Mouse (Mus musculus): Measurements from ENCODE around the gene Fut2. TPM values are rescaled to one million over a fixed set of nuclear protein-coding genes. Genes with fewer than 3 reads are reported as not detected.

Fut2 gene
- total RNA-seq, 2 experiments from 2014 or later, result 0.11 TPM; not detected in 1

GRCm38 (mm10) chr7:45638623-45639401 lies 27.4 kb downstream of the Fut2 start:
- peak; percentile 91 for DNase-seq

DNA sequence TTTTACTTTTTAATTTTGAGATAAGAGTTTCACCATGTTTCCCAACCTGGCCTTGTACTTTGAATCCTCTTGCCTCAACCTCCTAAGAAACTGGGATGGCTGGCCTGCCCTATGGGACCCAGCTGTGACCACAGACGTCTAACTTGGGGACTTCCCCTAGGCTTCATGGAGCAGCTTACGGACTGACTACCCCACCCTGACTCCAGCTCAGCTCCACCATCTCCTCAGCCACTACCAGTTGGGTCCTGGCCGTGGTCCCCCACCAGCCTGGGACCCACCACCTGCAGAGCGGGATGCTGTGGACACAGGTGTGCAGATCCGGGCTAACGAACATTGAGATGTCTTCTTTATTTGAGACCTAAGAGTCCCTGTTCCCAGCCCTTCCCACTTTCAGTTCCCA lies 28.5 kb downstream of the Fut2 start:
- no peak for DNase-seq

- no peak for DNase-seq
Measured at GRCm38 (mm10) chr7:45635711-45636688, 30.2 kb downstream of the Fut2 start.

DNA sequence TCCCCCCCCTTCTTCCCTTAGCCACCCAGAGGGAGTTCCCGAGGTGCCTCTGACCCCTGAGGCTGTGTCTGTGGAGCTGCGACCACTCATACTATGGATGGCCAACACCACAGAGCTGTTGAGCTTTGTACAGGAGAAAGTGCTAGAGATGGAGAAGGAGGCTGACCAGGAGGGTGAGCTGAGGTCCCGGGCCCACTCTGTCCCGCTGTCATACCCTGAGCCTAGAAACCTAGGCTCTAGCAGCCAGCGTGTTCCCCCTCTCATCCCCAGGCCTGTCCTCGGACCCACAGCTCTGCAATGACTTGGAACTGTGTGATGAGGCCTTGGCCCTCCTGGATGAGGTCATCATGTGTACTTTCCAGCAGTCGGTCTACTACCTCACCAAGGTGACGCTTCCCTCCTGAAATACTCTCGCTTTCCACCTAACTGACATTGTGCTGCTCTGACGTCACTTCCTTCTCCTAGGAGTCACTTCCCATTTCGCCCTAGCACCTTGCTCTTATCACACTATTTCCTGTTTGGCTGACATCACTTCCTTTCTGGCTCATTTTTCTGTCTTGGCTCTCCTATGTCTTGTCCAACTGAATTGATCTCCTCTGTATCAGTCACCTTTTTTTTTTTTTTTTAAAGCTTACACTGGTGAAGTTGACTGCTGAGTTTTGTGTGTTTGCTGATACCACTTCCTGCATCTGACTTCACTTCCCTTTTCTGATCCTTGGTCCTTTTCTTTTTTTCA lies 31.1 kb downstream of the Fut2 start:
- no peak for DNase-seq

DNA sequence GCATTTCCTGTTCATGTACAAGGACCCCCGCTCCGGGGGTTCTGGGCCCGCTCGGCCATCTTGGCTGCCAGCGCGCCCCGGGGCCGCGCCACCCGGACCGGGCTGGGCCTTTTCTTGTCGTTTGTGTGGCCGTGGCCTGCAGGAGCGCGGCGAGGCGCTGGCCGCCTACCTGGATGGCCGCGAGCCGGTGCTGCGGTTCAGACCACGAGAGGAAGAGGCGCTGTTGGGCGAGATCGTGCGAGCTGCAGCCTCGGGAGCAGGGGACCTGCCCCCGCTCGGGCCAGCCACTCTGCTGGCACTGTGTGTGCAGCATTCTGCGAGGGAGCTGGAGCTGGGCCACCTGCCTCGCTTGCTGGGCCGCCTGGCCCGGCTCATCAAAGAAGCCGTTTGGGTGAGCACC lies 33.7 kb downstream of the Fut2 start:
- DNase-seq, result no peak

- no peak for DNase-seq
Measured at GRCm38 (mm10) chr7:45630064-45630907, 35.9 kb downstream of the Fut2 start.

GRCm38 (mm10) chr7:45628364-45629294 lies 37.6 kb downstream of the Fut2 start:
- DNase-seq, result peak; percentile 96

GRCm38 (mm10) chr7:45627261-45627660 lies 38.9 kb downstream of the Fut2 start, which contains the start of gene Rasip1:
Gene Rasip1 (plus strand): TSS chr7:45627488.
- DNase-seq, result no peak

- DNase-seq, result no peak
Measured at GRCm38 (mm10) chr7:45626571-45627076, 39.6 kb downstream of the Fut2 start.

DNA sequence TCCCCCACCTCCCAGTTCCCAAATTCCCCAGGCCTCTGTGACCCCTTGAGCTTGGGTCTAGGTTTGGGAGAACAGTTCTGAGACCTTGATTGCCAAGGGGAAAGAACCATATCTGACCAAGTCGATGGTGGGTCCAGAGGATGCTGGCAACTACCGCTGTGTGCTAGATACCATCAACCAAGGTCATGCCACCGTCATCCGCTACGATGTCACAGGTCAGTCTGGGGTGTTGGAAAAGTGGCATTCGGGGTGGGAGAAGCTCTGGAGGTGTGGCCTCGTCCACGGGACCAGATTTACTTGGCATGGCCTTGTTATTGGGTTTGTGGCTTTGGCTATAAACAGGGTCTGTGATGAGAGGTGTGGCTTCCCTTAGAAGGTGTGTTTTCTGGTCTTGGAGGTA lies 40.7 kb downstream of the Fut2 start:
- no peak for DNase-seq

GRCm38 (mm10) chr7:45624718-45625117 lies 41.5 kb downstream of the Fut2 start:
- DNase-seq, result no peak

- no peak for DNase-seq
Measured at GRCm38 (mm10) chr7:45623507-45623906, 42.7 kb downstream of the Fut2 start.

- DNase-seq, result no peak
Measured at GRCm38 (mm10) chr7:45621443-45621842, 44.8 kb downstream of the Fut2 start, which contains the start of gene Izumo1. Gene Izumo1 (plus strand): TSS chr7:45621811.

GRCm38 (mm10) chr7:45619592-45619991 lies 46.6 kb downstream of the Fut2 start:
- no peak for DNase-seq

- no peak for DNase-seq
Measured at GRCm38 (mm10) chr7:45618316-45618715, 47.9 kb downstream of the Fut2 start.

DNA sequence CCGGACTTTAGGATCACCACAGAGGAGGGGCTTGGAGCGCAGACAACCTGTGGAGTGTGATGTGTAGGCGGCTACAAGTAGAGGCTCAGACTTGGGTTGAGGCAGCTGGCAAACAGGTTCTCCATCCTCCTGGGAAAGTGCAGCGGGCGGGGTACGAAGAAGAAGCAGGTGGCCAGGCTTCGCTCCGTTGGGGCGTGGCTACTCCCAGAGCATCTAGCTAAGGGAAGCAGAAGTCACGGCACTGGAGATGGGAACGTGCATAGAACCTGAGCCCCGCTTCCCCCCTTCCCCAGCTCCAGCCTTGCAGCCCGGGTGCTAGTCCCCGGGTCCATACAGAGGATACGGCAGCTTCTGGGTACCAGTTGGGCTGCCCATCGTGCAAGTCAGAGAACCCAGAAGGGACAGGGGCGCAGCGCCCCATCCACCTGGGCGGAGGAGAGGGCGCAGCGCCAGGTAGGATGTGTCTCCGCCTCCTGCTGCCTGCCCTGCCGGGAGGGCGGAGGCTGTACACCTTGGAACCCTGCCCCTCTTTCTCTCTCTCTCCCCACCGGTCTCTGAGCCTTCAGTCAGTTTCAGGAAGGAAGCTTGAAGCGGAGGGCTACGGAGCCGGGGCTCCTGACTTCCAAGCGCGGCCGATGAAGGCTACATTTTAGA lies 49.0 kb downstream of the Fut2 start, which contains the start of gene Fut1:
Gene Fut1, plus strand, starts transcription at position 248 of the 654 bp plus-strand sequence.
- no peak for DNase-seq

GRCm38 (mm10) chr7:45616277-45616676 lies 49.9 kb downstream of the Fut2 start:
- DNase-seq, result peak; percentile 49

- DNase-seq, result no peak
Measured at GRCm38 (mm10) chr7:45609511-45609910, 56.7 kb downstream of the Fut2 start.

GRCm38 (mm10) chr7:45605704-45606289 lies 60.4 kb downstream of the Fut2 start:
- no peak for DNase-seq

All from gastrocnemius, postnatal 10 days (tissue).